Mouse (Mus musculus): ENCODE results near the gene Ssbp4. TPM values are rescaled to one million over a fixed set of nuclear protein-coding genes. Genes with fewer than 3 reads are reported as not detected.

The Ssbp4 gene
- polyA plus RNA-seq, 1 experiment from 2014 or later, result 173 TPM

- Histone ChIP-seq H3K9ac (ENCODE audit: low read depth, low read length) (no peak overlapping the region), H3K36me3 (ENCODE audit: control insufficient read depth, insufficient read depth, low read length) (peaks cover 10% of the 10 kb centered on the region)
These were observed 40.2 kb upstream of the Ssbp4 start for GRCm38 (mm10) chr8:70648921-70649320.

GRCm38 (mm10) chr8:70648164-70648442 is 39.4 kb upstream of the Ssbp4 start:
- no peak overlapping the region for H3K27ac ChIP-seq (ENCODE audit: low read length)
- peaks cover 4% of the 10 kb centered on the region; the same call in 1 of the 2 replicates for H3K4me1 ChIP-seq (ENCODE audit: control insufficient read depth, insufficient read depth, low read length)
- H3K9ac ChIP-seq (ENCODE audit: low read depth, low read length), result no peak overlapping the region
- no peaks in the 10 kb centered on the region for H3K9me3 ChIP-seq (replicated peaks; ENCODE audit: control insufficient read depth, low read length, poor library complexity, severe bottlenecking)
- peaks cover 10% of the 10 kb centered on the region for H3K36me3 ChIP-seq (ENCODE audit: control insufficient read depth, insufficient read depth, low read length)
- 56% methylated on average over 1 of the region's 1 CpGs for WGBS
- H3K4me3 ChIP-seq (ENCODE audit: low read depth, low read length), result no peak overlapping the region
- ATAC-seq, result no peak
- no peaks in the 10 kb centered on the region for H3K27me3 ChIP-seq (ENCODE audit: control insufficient read depth, insufficient read depth, low read depth, low read length)
- no peak overlapping the region for H3K4me2 ChIP-seq (ENCODE audit: low read length)

More at GRCm38 (mm10) chr8:70648921-70649320, 40.2 kb upstream of the Ssbp4 start:
- H3K4me2 ChIP-seq (ENCODE audit: low read length), result no peak overlapping the region
- H3K9me3 ChIP-seq (replicated peaks; ENCODE audit: control insufficient read depth, low read length, poor library complexity, severe bottlenecking), result no peaks in the 10 kb centered on the region
- peaks cover 4% of the 10 kb centered on the region; the same call in 1 of the 2 replicates for H3K4me1 ChIP-seq (ENCODE audit: control insufficient read depth, insufficient read depth, low read length)
- H3K27me3 ChIP-seq (ENCODE audit: control insufficient read depth, insufficient read depth, low read depth, low read length), result no peaks in the 10 kb centered on the region
- no peak overlapping the region for H3K27ac ChIP-seq (ENCODE audit: low read length)
- 0 out of 2 replicates have a peak, but pooled peaks have one; percentile 6 for ATAC-seq
- 71% methylated on average over 3 of the region's 3 CpGs for WGBS
- H3K4me3 ChIP-seq (ENCODE audit: low read depth, low read length), result no peak overlapping the region

- H3K4me3 ChIP-seq (ENCODE audit: low read depth, low read length), result no peak overlapping the region
- H3K4me1 ChIP-seq (ENCODE audit: control insufficient read depth, insufficient read depth, low read length), result peaks cover 4% of the 10 kb centered on the region; the same call in 1 of the 2 replicates
- WGBS, result 60% methylated on average over 8 of the region's 8 CpGs
- H3K27me3 ChIP-seq (ENCODE audit: control insufficient read depth, insufficient read depth, low read depth, low read length), result no peaks in the 10 kb centered on the region
- peaks cover 10% of the 10 kb centered on the region for H3K36me3 ChIP-seq (ENCODE audit: control insufficient read depth, insufficient read depth, low read length)
- H3K4me2 ChIP-seq (ENCODE audit: low read length), result no peak overlapping the region
- ATAC-seq, result no peak
- H3K9ac ChIP-seq (ENCODE audit: low read depth, low read length), result no peak overlapping the region; the same call in 1 of the 2 replicates
- H3K27ac ChIP-seq (ENCODE audit: low read length), result no peak overlapping the region
- H3K9me3 ChIP-seq (replicated peaks; ENCODE audit: control insufficient read depth, low read length, poor library complexity, severe bottlenecking), result no peaks in the 10 kb centered on the region
These were observed 38.9 kb upstream of the Ssbp4 start for GRCm38 (mm10) chr8:70647343-70648163.

GRCm38 (mm10) chr8:70646775-70647174 is 38.1 kb upstream of the Ssbp4 start:
- Histone ChIP-seq H3K36me3 (ENCODE audit: control insufficient read depth, insufficient read depth, low read length) (peaks cover 10% of the 10 kb centered on the region), H3K4me2 (ENCODE audit: low read length) (no peak overlapping the region), H3K4me1 (ENCODE audit: control insufficient read depth, insufficient read depth, low read length) (peaks cover 4% of the 10 kb centered on the region; the same call in 1 of the 2 replicates), H3K27me3 (ENCODE audit: control insufficient read depth, insufficient read depth, low read depth, low read length) (no peaks in the 10 kb centered on the region), H3K9me3 (replicated peaks; ENCODE audit: control insufficient read depth, low read length, poor library complexity, severe bottlenecking) (no peaks in the 10 kb centered on the region), H3K4me3 (ENCODE audit: low read depth, low read length) (no peak overlapping the region), H3K27ac (ENCODE audit: low read length) (no peak overlapping the region), H3K9ac (ENCODE audit: low read depth, low read length) (no peak overlapping the region)
- ATAC-seq, result no peak

GRCm38 (mm10) chr8:70646369-70646768 is 37.7 kb upstream of the Ssbp4 start:
- Histone ChIP-seq H3K4me3 (ENCODE audit: low read depth, low read length) (no peak overlapping the region), H3K27ac (ENCODE audit: low read length) (no peak overlapping the region), H3K4me2 (ENCODE audit: low read length) (no peak overlapping the region), H3K27me3 (ENCODE audit: control insufficient read depth, insufficient read depth, low read depth, low read length) (no peaks in the 10 kb centered on the region), H3K36me3 (ENCODE audit: control insufficient read depth, insufficient read depth, low read length) (peaks cover 10% of the 10 kb centered on the region), H3K4me1 (ENCODE audit: control insufficient read depth, insufficient read depth, low read length) (peaks cover 4% of the 10 kb centered on the region; the same call in 1 of the 2 replicates), H3K9ac (ENCODE audit: low read depth, low read length) (no peak overlapping the region), H3K9me3 (replicated peaks; ENCODE audit: control insufficient read depth, low read length, poor library complexity, severe bottlenecking) (no peaks in the 10 kb centered on the region)
- 66% methylated on average over 6 of the region's 6 CpGs for WGBS
- ATAC-seq, result no peak

- no peaks in the 10 kb centered on the region for H3K27me3 ChIP-seq (ENCODE audit: control insufficient read depth, insufficient read depth, low read depth, low read length)
- H3K27ac ChIP-seq (ENCODE audit: low read length), result no peak overlapping the region
- no peaks in the 10 kb centered on the region for H3K9me3 ChIP-seq (replicated peaks; ENCODE audit: control insufficient read depth, low read length, poor library complexity, severe bottlenecking)
- 59% methylated on average over 17 of the region's 17 CpGs for WGBS
- H3K9ac ChIP-seq (ENCODE audit: low read depth, low read length), result no peak overlapping the region
- peaks cover 4% of the 10 kb centered on the region; the same call in 1 of the 2 replicates for H3K4me1 ChIP-seq (ENCODE audit: control insufficient read depth, insufficient read depth, low read length)
- peaks cover 9% of the 10 kb centered on the region for H3K36me3 ChIP-seq (ENCODE audit: control insufficient read depth, insufficient read depth, low read length)
- H3K4me2 ChIP-seq (ENCODE audit: low read length), result no peak overlapping the region
- no peak overlapping the region for H3K4me3 ChIP-seq (ENCODE audit: low read depth, low read length)
- ATAC-seq, result no peak
These were observed 37.0 kb upstream of the Ssbp4 start for GRCm38 (mm10) chr8:70645501-70646224.

GRCm38 (mm10) chr8:70644065-70644464 is 35.4 kb upstream of the Ssbp4 start:
- Histone ChIP-seq H3K4me3 (ENCODE audit: low read depth, low read length) (no peak overlapping the region), H3K36me3 (ENCODE audit: control insufficient read depth, insufficient read depth, low read length) (no peaks in the 10 kb centered on the region), H3K27me3 (ENCODE audit: control insufficient read depth, insufficient read depth, low read depth, low read length) (no peaks in the 10 kb centered on the region), H3K4me1 (ENCODE audit: control insufficient read depth, insufficient read depth, low read length) (no peaks in the 10 kb centered on the region; the same call in 1 of the 2 replicates), H3K9ac (ENCODE audit: low read depth, low read length) (no peak overlapping the region), H3K9me3 (replicated peaks; ENCODE audit: control insufficient read depth, low read length, poor library complexity, severe bottlenecking) (no peaks in the 10 kb centered on the region), H3K4me2 (ENCODE audit: low read length) (no peak overlapping the region), H3K27ac (ENCODE audit: low read length) (no peak overlapping the region)
- no peak for ATAC-seq
- whole genome bisulfite sequencing, result 78% methylated on average over 2 of the region's 2 CpGs

GRCm38 (mm10) chr8:70643019-70643418 is 34.3 kb upstream of the Ssbp4 start:
- Histone ChIP-seq H3K27ac (ENCODE audit: low read length) (no peak overlapping the region), H3K36me3 (ENCODE audit: control insufficient read depth, insufficient read depth, low read length) (no peaks in the 10 kb centered on the region), H3K4me2 (ENCODE audit: low read length) (no peak overlapping the region), H3K9me3 (replicated peaks; ENCODE audit: control insufficient read depth, low read length, poor library complexity, severe bottlenecking) (no peaks in the 10 kb centered on the region), H3K27me3 (ENCODE audit: control insufficient read depth, insufficient read depth, low read depth, low read length) (no peaks in the 10 kb centered on the region), H3K4me3 (ENCODE audit: low read depth, low read length) (no peak overlapping the region), H3K9ac (ENCODE audit: low read depth, low read length) (no peak overlapping the region), H3K4me1 (ENCODE audit: control insufficient read depth, insufficient read depth, low read length) (no peaks in the 10 kb centered on the region; the same call in 1 of the 2 replicates)
- ATAC-seq, result no peak
- WGBS, result 60% methylated on average over 3 of the region's 3 CpGs

GRCm38 (mm10) chr8:70638752-70639151 is 30.1 kb upstream of the Ssbp4 start:
- no peak overlapping the region for H3K27ac ChIP-seq (ENCODE audit: low read length)
- H3K4me1 ChIP-seq (ENCODE audit: control insufficient read depth, insufficient read depth, low read length), result no peaks in the 10 kb centered on the region
- H3K27me3 ChIP-seq (ENCODE audit: control insufficient read depth, insufficient read depth, low read depth, low read length), result no peaks in the 10 kb centered on the region
- WGBS, result 72% methylated on average over 9 of the region's 9 CpGs
- no peaks in the 10 kb centered on the region for H3K9me3 ChIP-seq (replicated peaks; ENCODE audit: control insufficient read depth, low read length, poor library complexity, severe bottlenecking)
- H3K4me2 ChIP-seq (ENCODE audit: low read length), result no peak overlapping the region
- H3K36me3 ChIP-seq (ENCODE audit: control insufficient read depth, insufficient read depth, low read length), result no peaks in the 10 kb centered on the region
- no peak overlapping the region for H3K9ac ChIP-seq (ENCODE audit: low read depth, low read length)
- no peak for ATAC-seq
- no peak overlapping the region for H3K4me3 ChIP-seq (ENCODE audit: low read depth, low read length)

All from midbrain, embryonic 16.5 days (tissue).